Mouse (Mus musculus) subcutaneous adipose tissue, adult 2 months (tissue): Measurements from ENCODE around the gene Anapc10. TPM values are rescaled to one million over a fixed set of nuclear protein-coding genes. Genes with fewer than 3 reads are reported as not detected.

Experiments
- polyA plus RNA-seq: library from polyadenylated mRNA; depleted of rRNA; stranded (reverse); fragments of >200 nt; gene quantifications from 2 replicates; pipeline ENCODE4 v1.2.3, GENCODE M21; 2012; ENCODE audit warnings: low replicate concordance; rRNA removed

Anapc10 gene
- polyA plus RNA-seq = 2.0 and 2.2 TPM in 2 replicates

DNA sequence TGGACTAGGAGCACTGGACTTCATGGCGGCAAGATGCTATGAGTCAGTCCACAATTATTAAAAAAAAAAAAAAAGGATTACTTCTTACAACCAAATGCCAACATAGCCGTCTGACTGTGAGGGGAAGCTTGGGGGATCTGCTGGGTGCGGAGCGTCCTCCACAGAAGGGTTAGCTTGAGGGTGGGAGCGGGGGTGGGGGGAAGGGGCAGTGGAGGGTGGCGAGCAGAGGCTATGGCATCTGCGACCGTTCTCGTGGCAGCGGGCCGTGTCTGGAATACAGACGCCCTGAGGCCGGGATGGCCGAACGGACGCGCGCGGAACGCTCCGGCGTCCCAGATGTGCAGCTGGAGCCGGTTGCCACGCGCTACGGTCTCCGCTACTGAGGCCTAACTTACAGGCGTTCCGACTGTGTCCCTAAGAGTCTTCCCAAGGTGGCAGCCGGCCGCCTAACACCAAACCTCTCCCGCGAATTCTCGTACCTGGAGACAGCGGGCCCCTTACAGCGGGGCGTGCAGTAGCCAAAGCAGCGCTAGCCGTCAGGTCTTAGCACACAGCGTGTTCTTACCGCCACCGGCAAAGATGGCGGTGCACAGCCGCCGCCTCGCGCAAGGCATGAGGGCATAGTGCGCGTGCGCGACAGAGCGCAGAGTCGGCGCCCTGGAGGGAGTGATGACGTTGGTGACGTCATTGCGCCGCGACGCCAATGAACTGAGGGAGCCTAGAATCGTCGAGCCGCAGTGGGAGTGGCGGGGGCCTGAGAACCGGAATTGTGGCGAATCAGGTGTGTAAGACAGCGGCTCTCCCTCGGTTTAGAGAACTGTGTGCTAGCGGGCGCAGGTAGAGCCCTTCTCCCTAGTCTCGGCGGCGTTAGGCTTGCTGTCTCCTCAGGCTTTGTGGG, at the start of gene Anapc10, which contains the start of gene Abce1:
Gene Anapc10, plus strand, starts transcription at position 757 of the 898 bp plus-strand sequence.
Gene Abce1, minus strand, starts transcription at position 677 of the 898 bp plus-strand sequence.

Other genes with a start within 250 kb of the Anapc10 start
- gene Otud4, start 72.2 kb upstream of the Anapc10 start, polyA plus RNA-seq = 23.2 and 48.2 TPM in 2 replicates
- 17.9 and 27.2 TPM in 2 replicates for gene Abce1, start 80 bp upstream of the Anapc10 start, polyA plus RNA-seq